Mouse (Mus musculus) spleen, adult 2 months (tissue): ENCODE results near the gene Sertad2. TPM values are rescaled to one million over a fixed set of nuclear protein-coding genes. Genes with fewer than 3 reads are reported as not detected.
A peak's percentile ranks its signal among the peaks of the same experiment; 100 is the strongest.

Source experiments
- DNase-seq, 2 experiments: peaks; one replicate each; pipeline versions ENCODE4 v3.0.0 to v3.0.0-alpha.2; 2012 to 2021; ENCODE audit warnings: low spot score in 2 of 2, low read depth in 1 of 2
- H3K27ac ChIP-seq: fragments of 200-500 bp; 2 replicates; pipeline ENCODE4 v1.5.1; 2012; ENCODE audit warnings: low read length, inconsistent platforms; ENCODE audit not compliant: insufficient read depth
- H3K27me3 ChIP-seq: fragments of 200-500 bp; 2 replicates; pipeline ENCODE4 v1.6.1; 2012; ENCODE audit warnings: mild to moderate bottlenecking, moderate library complexity, low read length, inconsistent platforms; ENCODE audit not compliant: control insufficient read depth, insufficient read depth
- H3K36me3 ChIP-seq: fragments of 200-500 bp; 2 replicates; pipeline ENCODE4 v1.6.1; 2012; ENCODE audit warnings: mild to moderate bottlenecking, low read length, inconsistent platforms; ENCODE audit not compliant: control insufficient read depth, insufficient read depth
- H3K4me1 ChIP-seq: fragments of 200-500 bp; 2 replicates; pipeline ENCODE4 v1.6.1; 2011; ENCODE audit warnings: inconsistent platforms; ENCODE audit not compliant: control insufficient read depth, insufficient read depth, insufficient read length
- H3K4me3 ChIP-seq: fragments of 200-500 bp; 2 replicates; pipeline ENCODE4 v1.5.1; 2011; ENCODE audit warnings: mild to moderate bottlenecking, inconsistent platforms; ENCODE audit not compliant: insufficient read depth, insufficient read length; ENCODE audit errors: extremely low read depth
- CTCF ChIP-seq: fragments of 200-500 bp; IDR thresholded peaks from 2 replicates; pipeline ENCODE4 v1.5.1; 2011; ENCODE audit warnings: mild to moderate bottlenecking, inconsistent platforms; ENCODE audit not compliant: insufficient read depth, insufficient read length, insufficient replicate concordance; ENCODE audit errors: extremely low read depth
- POLR2A ChIP-seq: fragments of 200-500 bp; IDR thresholded peaks from 2 replicates; pipeline ENCODE4 v1.6.1; 2011; ENCODE audit warnings: low read depth, low read length, inconsistent platforms
- WGBS: fragments of 180-500 bp; shearing (Covaris S2); methylation state at CpG from one replicate; pipeline ENCODE4 v1.1.7; 2018; 5-methylcytosine and 5-hydroxymethylcytosine counted together
- polyA plus RNA-seq: library from polyadenylated mRNA; depleted of rRNA; stranded (reverse); fragments of >200 nt; gene quantifications from 2 replicates; pipeline ENCODE4 v1.2.3, GENCODE M21; 2012; rRNA removed

Gene Sertad2
- 22.3 and 35.1 TPM in 2 replicates for polyA plus RNA-seq

GRCm38 (mm10) chr11:20542739-20543452, at the start of gene Sertad2:
Sertad2 (plus strand) TSS chr11:20543253.
- H3K27me3 ChIP-seq = peaks cover 2% of the 10 kb centered on the region
- H3K27ac ChIP-seq = peak within 1 kb of the TSS; percentile 80
- WGBS = under 1% methylated on average over 60 of the region's 62 CpGs

GRCm38 (mm10) chr11:20493922-20494626, 49.0 kb upstream of the Sertad2 start:
- no peak for DNase-seq
- TF ChIP-seq CTCF (no peak), POLR2A (no peak)
- H3K36me3 ChIP-seq = no peaks in the 10 kb centered on the region
- no peak overlapping the region for H3K27ac ChIP-seq
- whole genome bisulfite sequencing = 67% methylated on average over 6 of the region's 6 CpGs
- no peak overlapping the region for H3K4me3 ChIP-seq
- H3K4me1 ChIP-seq = no peaks in the 10 kb centered on the region
- no peaks in the 10 kb centered on the region for H3K27me3 ChIP-seq

More at GRCm38 (mm10) chr11:20542739-20543452, at the start of gene Sertad2:
- peak; percentile 98 to 99 for DNase-seq
- H3K36me3 ChIP-seq = no peaks in the 10 kb centered on the region
- H3K4me1 ChIP-seq = no peaks in the 10 kb centered on the region; the same call in 1 of the 2 replicates
- H3K4me3 ChIP-seq = peak within 1 kb of the TSS; percentile 89
- TF ChIP-seq CTCF = no peak
- TF ChIP-seq POLR2A = no peak; the same call in 1 of the 2 replicates

DNA sequence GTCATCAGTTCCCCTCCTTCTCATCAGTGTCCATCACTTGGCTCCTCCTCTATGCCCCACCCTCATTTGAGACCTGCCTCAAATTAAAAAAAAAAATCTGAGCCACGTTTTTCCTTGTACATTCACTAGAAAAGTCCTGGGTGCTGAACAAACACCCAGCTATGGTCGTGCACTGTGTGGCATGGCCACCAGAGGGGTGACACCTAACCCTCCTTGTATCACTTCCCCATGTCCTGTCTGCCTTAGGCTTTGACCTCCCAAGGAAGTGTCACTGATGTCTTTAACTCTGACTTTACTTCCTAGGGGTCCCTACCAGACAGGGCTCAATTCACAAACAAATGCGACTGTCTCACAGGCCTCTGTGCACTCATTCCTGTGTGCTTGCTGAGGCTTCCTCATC, 42.5 kb upstream of the Sertad2 start:
- 37% methylated on average over 3 of the region's 3 CpGs for WGBS
- TF ChIP-seq POLR2A (no peak), CTCF (peak; percentile 27; the same call in 1 of the 2 replicates)
- Histone ChIP-seq H3K4me3 (no peak overlapping the region), H3K27ac (no peak overlapping the region), H3K36me3 (no peaks in the 10 kb centered on the region), H3K27me3 (no peaks in the 10 kb centered on the region), H3K4me1 (no peaks in the 10 kb centered on the region)
- DNase-seq = peak in 1 of 2 experiments; percentile 30

- 87% methylated on average over 5 of the region's 5 CpGs for WGBS
- no peaks in the 10 kb centered on the region for H3K36me3 ChIP-seq
- no peaks in the 10 kb centered on the region for H3K4me1 ChIP-seq
- no peaks in the 10 kb centered on the region for H3K27me3 ChIP-seq
- TF ChIP-seq CTCF (no peak), POLR2A (no peak)
- DNase-seq = no peak
- no peak overlapping the region for H3K4me3 ChIP-seq
- no peak overlapping the region for H3K27ac ChIP-seq
These were observed 41.7 kb upstream of the Sertad2 start for GRCm38 (mm10) chr11:20501160-20501955.

DNA sequence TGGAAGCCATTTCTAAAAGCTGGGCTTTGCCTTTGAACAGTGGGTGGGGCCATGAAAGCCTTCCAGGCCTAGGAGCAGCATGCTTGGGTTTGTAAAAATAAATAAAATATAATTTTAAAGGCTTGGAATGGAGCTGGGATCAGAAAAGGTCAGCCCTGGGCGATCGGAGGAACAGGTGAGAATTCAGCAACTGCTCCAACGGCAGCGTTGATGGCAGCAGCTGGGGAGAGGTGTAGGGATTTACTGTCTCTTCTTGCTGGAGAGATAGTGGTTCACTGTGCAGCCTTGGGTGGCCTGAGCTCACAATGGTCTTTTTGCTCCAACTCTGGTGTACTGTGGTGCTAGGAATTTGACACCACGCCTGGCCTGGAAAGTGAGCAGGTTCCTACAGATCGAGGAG, 29.5 kb upstream of the Sertad2 start:
- Histone ChIP-seq H3K27ac (no peak overlapping the region), H3K4me1 (no peaks in the 10 kb centered on the region), H3K27me3 (no peaks in the 10 kb centered on the region), H3K36me3 (no peaks in the 10 kb centered on the region), H3K4me3 (no peak overlapping the region)
- no peak for DNase-seq
- no peak for TF ChIP-seq CTCF
- TF ChIP-seq POLR2A = no peak
- 96% methylated on average over 6 of the region's 6 CpGs for WGBS

DNA sequence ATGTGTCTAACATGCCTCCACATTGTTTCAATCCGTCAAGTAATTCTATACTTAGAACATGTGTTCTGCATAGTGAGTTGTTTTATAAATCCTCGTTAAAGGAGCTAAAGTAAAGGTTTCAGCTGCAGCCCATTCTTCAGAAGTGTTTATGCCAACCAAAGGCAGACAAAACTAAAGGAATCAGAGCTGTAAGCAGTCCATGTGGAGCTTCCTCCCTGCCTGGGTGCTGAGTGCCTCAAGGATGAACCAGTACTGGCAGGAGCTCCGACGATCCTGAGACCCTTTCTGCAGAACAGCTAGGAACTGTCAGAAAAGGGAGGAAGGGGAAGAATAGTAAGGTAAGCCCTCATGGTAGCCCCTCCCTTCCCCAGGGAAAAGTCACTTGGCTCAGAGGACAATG, 28.3 kb upstream of the Sertad2 start:
- TF ChIP-seq CTCF (no peak), POLR2A (no peak)
- H3K27ac ChIP-seq = no peak overlapping the region
- H3K27me3 ChIP-seq = no peaks in the 10 kb centered on the region
- H3K4me1 ChIP-seq = no peaks in the 10 kb centered on the region
- H3K36me3 ChIP-seq = no peaks in the 10 kb centered on the region
- 80% methylated on average over 4 of the region's 4 CpGs for WGBS
- no peak for DNase-seq
- H3K4me3 ChIP-seq = no peak overlapping the region

- TF ChIP-seq POLR2A = no peak
- no peak for TF ChIP-seq CTCF
- Histone ChIP-seq H3K4me1 (peaks cover 2% of the 10 kb centered on the region; the same call in 1 of the 2 replicates), H3K27me3 (no peaks in the 10 kb centered on the region), H3K36me3 (no peaks in the 10 kb centered on the region), H3K27ac (no peak overlapping the region), H3K4me3 (no peak overlapping the region)
- no peak for DNase-seq
- 96% methylated on average over 2 of the region's 2 CpGs for WGBS
These were observed 21.7 kb upstream of the Sertad2 start for GRCm38 (mm10) chr11:20521321-20521720.
